Mouse (Mus musculus) megakaryocyte, embryonic 14.5 days (primary cell): ENCODE measurements around the gene Rtn4r.

Experiments
- FLI1 ChIP-seq: IDR thresholded peaks from 2 replicates; pipeline ENCODE4 v1.6.1; 2012; ENCODE audit warnings: low read length, inconsistent platforms, mixed read lengths
- GATA1 ChIP-seq: IDR thresholded peaks from 3 replicates; pipeline ENCODE4 v1.6.1; 2012; ENCODE audit warnings: mixed read lengths, low read length, inconsistent platforms, borderline replicate concordance

DNA sequence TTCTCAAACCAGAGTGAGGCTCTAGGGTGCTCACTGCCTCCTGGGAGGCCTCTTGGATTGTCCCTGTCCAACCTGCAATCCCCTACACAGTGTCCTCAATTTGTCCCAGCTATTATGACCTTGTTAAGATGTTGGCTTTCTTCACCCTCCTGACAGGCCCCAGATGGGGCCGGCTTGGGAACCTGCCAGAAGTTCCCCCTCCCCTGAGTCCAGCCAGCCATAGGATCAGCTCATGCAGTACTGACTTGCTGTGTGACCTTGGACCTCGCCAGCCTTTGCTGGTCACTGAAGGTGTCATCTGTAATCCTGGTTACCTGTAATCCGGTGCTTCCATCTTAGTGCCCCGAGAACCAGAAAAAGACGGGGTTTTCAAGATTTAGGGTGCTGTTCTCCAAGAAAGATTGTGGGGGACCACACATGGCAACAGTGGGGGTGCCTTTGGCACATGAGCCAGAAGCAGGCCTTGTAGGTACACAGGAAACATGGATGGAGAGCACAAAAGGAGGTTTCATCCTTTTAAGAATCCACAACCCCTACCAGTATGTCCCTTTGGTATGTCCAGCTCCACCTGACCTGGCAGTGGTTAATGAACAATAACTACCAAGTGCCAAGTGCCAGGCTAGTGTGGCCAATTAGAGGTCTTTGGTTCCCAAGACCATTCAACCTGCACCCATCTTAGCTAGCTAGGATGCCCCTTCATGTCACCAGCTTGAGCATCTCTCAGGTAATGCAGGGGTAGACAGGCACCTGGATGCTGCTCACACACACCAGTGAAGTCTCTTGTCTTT, 5.9 kb downstream of the Rtn4r start:
- TF ChIP-seq GATA1 (no peak), FLI1 (no peak)
